Comparison of ENCODE assay signal across 14 mouse cellular contexts in genomic region chr17:79099866-79100265, GRCm38 (mm10). TPM values are rescaled to one million over a fixed set of nuclear protein-coding genes. Genes with fewer than 3 reads are reported as not detected.
DNase-seq lines count a peak whose midpoint lies in the region.
"Had no signal": no experiment of that assay in that cellular context is flagged by ENCODE, and none has a peak within 500 bp of the region (broad histone marks: within the 10 kb centered on the region; RNA-seq: fewer than 3 reads in every experiment).

No protein-coding gene starts in this region.

- peak; percentile 17 to 66 for DNase-seq in frontal cortex, adult 2 months (ENCODE audit: extremely low spot score in 1 of 2, low spot score in 1 of 2)
- no peak for DNase-seq in frontal cortex, postnatal 10 days (ENCODE audit: low spot score in 2 of 2)
- peak; percentile 12 to 18 for DNase-seq in spleen, postnatal 36 days (ENCODE audit: low spot score in 2 of 2)
- no peak for DNase-seq in spleen, postnatal 14 days (ENCODE audit: low spot score in 2 of 2)
- DNase-seq in naive thymus-derived CD4-positive, alpha-beta T cell, adult 2 months (ENCODE audit: low read depth), result peak; percentile 66
- no peak for DNase-seq in forebrain, embryonic 10.5 days (ENCODE audit: extremely low spot score, low spot score)
- DNase-seq in kidney, postnatal 36 days, result no peak
- no peak for DNase-seq in urinary bladder, postnatal 10 days (ENCODE audit: low spot score)
- DNase-seq: gastrocnemius, postnatal 14 days; heart, postnatal 36 days; kidney, adult 11 months; lung, embryonic 14.5 days; midbrain, embryonic 14.5 days had no signal

- no peak overlapping the region for H3K27ac ChIP-seq in forebrain, embryonic 10.5 days
- H3K27ac ChIP-seq: limb, embryonic 12.5 days had no signal

- WGBS in forebrain, embryonic 10.5 days, result 87% methylated on average over 4 of the region's 4 CpGs

- H3K4me3 ChIP-seq in forebrain, embryonic 10.5 days, result no peak overlapping the region
- H3K4me3 ChIP-seq: limb, embryonic 12.5 days had no signal

- no peaks in the 10 kb centered on the region for H3K36me3 ChIP-seq in forebrain, embryonic 10.5 days (replicated peaks)
- H3K36me3 ChIP-seq: limb, embryonic 12.5 days had no signal

- no peaks in the 10 kb centered on the region for H3K9me3 ChIP-seq in forebrain, embryonic 10.5 days
- H3K9me3 ChIP-seq: limb, embryonic 12.5 days had no signal

- no peaks in the 10 kb centered on the region for H3K27me3 ChIP-seq in forebrain, embryonic 10.5 days (ENCODE audit: poor library complexity, severe bottlenecking)
- H3K27me3 ChIP-seq: limb, embryonic 12.5 days had no signal

- no peaks in the 10 kb centered on the region for H3K4me1 ChIP-seq in forebrain, embryonic 10.5 days
- H3K4me1 ChIP-seq: limb, embryonic 12.5 days had no signal

RNA-seq across cellular contexts. Expression of gene Qpct, which starts 48.2 kb away (rescaled TPM):
- polyA plus RNA-seq in frontal cortex, adult 2 months (2012; rRNA removed), result 18.5 and 20.2 TPM in 2 replicates
- 3.7 and 4.1 TPM in 2 replicates for polyA plus RNA-seq in forebrain, embryonic 10.5 days (2016; fragmentation: Nextera tagmentation; extraction: Ambion mirVana)

Comparison
In these comparisons a context has a peak if more than half of its experiments do, and no peak if none do; other contexts are left out.
1. DNase-seq: peak in frontal cortex, adult 2 months (2 of 2), spleen, postnatal 36 days (2 of 2) and naive thymus-derived CD4-positive, alpha-beta T cell, adult 2 months (single experiment); none in frontal cortex, postnatal 10 days (0 of 2), spleen, postnatal 14 days (0 of 2), forebrain, embryonic 10.5 days (single experiment), kidney, postnatal 36 days (0 of 2) and urinary bladder, postnatal 10 days (single experiment).